16 mouse cellular contexts compared by ENCODE assay signal in the genomic region with DNA sequence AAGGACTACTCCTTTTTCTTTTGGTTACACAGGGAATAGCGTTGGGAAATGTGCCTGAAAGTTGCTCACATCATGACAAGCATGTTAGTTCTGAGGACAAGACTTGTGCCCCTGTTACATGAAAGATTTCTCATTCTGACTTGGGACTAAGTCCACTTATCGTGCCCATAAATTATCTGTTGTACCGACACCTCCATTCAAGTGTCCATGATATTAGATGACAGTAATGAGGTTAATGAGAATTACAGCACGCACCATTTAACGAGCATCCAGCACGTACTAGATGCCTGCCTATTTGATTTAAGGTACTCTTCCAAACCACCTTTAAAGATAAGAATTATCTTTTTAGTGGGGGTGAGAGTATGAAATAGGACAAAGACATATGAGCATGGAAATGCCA.
"Had no signal": no experiment of that assay in that cellular context is flagged by ENCODE, and none has a peak within 500 bp of the region (broad histone marks: within the 10 kb centered on the region; RNA-seq: fewer than 3 reads in every experiment).

No protein-coding gene starts in this region.

- H3K9me3 ChIP-seq: neural tube, embryonic 12.5 days; neural tube, embryonic 13.5 days; neural tube, embryonic 15.5 days; stomach, embryonic 15.5 days had no signal

- H3K27ac ChIP-seq: neural tube, embryonic 12.5 days; neural tube, embryonic 13.5 days; neural tube, embryonic 15.5 days; stomach, embryonic 15.5 days; stomach, postnatal 0 days had no signal

- H3K9ac ChIP-seq: neural tube, embryonic 12.5 days; neural tube, embryonic 13.5 days; neural tube, embryonic 15.5 days; stomach, embryonic 15.5 days had no signal

- H3K4me2 ChIP-seq: neural tube, embryonic 12.5 days; neural tube, embryonic 13.5 days; neural tube, embryonic 15.5 days; stomach, embryonic 15.5 days had no signal

- DNase-seq: right cerebral cortex, adult 18-20 months; right cerebral cortex, postnatal 14 days; right cerebral cortex, postnatal 25 days; right cerebral cortex, postnatal 4 days; spleen, adult 18-20 months; thymus, adult 18-20 months; thymus, adult 2 months; thymus, postnatal 14 days; thymus, postnatal 25 days; thymus, postnatal 36 days; thymus, postnatal 4 days had no signal

- H3K36me3 ChIP-seq: neural tube, embryonic 12.5 days; neural tube, embryonic 13.5 days; neural tube, embryonic 15.5 days; stomach, embryonic 15.5 days had no signal

- H3K27me3 ChIP-seq: neural tube, embryonic 12.5 days; neural tube, embryonic 13.5 days; neural tube, embryonic 15.5 days; stomach, embryonic 15.5 days had no signal

- H3K4me3 ChIP-seq: neural tube, embryonic 12.5 days; neural tube, embryonic 13.5 days; neural tube, embryonic 15.5 days; stomach, embryonic 15.5 days had no signal

- H3K4me1 ChIP-seq: neural tube, embryonic 12.5 days; stomach, embryonic 15.5 days had no signal
